Mouse (Mus musculus) erythroid progenitor cell, adult 5-6 weeks (primary cell): ENCODE measurements around the gene Cct8. TPM values are rescaled to one million over a fixed set of nuclear protein-coding genes. Genes with fewer than 3 reads are reported as not detected.
"Not testable (repeated sequence)": the region's sequence is repeated elsewhere in the genome, so short reads cannot be mapped to it uniquely, and the experiment has no call there.

Experiments used
- ATAC-seq: replicated peaks from 2 replicates; pipeline ENCODE4 v1.8.0; 2016; ENCODE audit warnings: moderate number of reproducible peaks, mild to moderate bottlenecking, moderate TSS enrichment, inconsistent platforms; ENCODE audit not compliant: poor library complexity, low FRiP score, severe bottlenecking
- total RNA-seq, 2 experiments: library from RNA; stranded (forward) in 1 of 2; stranded (reverse) in 1 of 2; fragments of 150-400 nt in 1 of 2; fragments of 186-747, 209-891 nt in 1 of 2; gene quantifications; 2 replicates each; pipeline versions ENCODE4 v1.2.3 to v1.2.4; 2015 to 2017; ENCODE audit warnings: low replicate concordance in 2 of 2

Gene Cct8
- total RNA-seq (2015; ENCODE audit: low replicate concordance) = 74.6 and 75.0 TPM in 2 replicates
- 152 and 166 TPM in 2 replicates for total RNA-seq (2017; ENCODE audit: low replicate concordance)

DNA sequence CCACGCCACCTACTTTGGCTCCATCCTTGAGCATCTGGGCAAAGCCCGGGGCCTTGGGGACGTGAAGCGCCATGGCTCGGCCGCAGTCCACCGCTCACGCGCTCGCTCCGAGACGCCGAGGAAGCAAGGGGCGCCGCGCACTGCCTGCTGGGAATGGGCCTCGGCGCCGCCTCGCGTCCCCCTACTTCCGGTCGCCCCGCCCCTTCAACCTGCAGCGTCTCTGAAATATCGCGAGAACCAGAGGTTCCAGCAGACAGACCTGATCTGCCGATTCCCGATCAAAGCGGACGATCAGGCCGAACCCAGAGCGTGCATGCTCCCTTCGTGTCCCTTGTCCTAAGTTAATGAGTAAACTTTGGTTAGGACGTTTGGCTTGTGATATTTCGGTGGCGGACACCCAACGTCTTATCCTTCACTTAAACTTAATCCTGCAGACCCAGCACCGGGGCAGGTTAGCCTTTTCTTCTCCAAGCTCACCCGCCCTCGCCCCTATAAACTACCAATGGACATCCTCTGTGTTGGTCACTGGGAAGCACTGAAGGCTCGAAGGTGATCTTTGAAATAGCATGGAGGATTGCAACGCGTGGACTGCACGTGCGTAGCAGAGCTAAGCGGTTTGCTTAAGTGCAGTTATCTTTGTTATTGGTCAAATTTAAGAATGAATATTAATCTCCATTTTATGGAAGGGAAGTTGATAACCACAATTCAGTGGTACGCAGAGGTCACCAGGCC is at the start of gene Cct8:
Gene Cct8 (minus strand): TSS at position 158 of the 732 bp plus-strand sequence.
- peak; percentile 99 for ATAC-seq

GRCm38 (mm10) chr16:87528755-87529154 is 33.1 kb upstream of the Cct8 start:
- no peak for ATAC-seq

DNA sequence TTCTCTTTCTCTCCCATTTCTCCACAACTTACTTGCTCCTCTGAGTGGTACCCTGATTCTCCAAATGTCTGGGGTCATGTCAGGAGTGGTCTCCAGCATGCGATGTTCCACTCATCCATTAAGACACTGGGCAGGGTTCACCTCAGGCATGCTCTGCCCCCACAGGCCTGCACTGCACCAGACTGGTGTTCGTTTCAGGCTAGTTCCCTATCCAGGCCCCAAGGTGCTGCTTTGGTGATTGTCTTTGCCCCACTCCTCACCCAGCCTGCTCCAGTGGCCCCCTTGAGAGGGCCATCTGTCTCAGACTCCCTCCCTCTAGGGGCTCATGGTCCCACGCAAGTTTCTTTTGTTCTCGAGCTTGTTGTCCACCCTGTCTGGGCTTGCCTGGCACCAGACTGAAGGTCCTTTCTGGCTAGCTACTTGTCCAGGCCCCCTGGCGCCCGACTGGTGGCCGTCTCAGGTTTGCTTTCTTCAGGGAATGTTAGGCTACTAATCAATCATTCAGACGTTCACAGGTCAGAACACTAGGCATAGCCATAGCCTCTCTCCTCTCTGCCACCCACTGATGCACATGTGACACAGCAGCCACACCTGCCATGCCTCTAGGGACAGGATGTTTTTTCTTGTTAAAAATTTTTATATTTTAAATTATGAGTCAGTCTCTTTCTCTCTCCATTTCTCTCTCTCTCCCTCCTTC is 32.0 kb upstream of the Cct8 start:
- no peak for ATAC-seq

GRCm38 (mm10) chr16:87524228-87524627 is 28.6 kb upstream of the Cct8 start:
- ATAC-seq = no peak

DNA sequence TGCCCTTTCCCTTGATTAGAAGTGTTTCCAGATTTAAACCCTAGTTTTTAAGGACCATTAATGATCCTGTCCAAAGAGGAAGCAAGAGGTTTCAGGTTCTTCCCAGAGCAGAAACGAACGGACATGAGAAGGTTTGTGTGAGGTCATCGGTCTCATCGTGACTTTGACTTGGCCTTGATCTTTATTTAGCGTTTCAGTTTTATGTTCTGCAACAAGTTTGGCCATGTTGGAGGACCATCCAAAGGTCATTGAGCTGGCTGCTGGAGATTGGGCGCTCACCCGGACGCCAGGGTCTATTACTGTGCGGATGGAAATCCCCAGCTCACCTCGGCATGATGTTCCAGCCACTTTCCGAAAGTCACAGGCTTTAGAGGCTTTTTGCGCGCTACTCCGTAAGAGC is 16.7 kb upstream of the Cct8 start:
- no peak for ATAC-seq

DNA sequence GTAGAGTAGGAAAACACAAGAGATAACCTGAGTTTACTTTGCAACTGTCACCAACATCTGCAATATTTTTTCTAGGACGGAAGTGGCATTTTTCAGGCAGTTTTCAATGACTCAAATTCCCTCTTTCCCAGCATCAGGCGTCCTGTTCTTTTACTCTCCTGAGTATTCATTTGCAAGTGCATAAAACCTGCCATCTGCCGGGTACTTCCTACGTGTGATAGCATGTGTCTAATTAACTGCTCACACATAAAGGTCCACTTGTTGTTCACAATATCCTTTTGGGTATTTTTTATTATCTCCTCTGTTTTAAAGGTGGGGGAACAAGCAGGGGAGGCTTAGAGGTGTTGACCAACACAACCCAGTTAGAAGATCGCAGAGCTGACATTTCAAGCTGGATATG is 16.0 kb upstream of the Cct8 start:
- ATAC-seq = no peak

- no peak for ATAC-seq
Measured at GRCm38 (mm10) chr16:87501304-87502078, 5.8 kb upstream of the Cct8 start.

- ATAC-seq = no peak
Measured at GRCm38 (mm10) chr16:87499556-87499955, 3.9 kb upstream of the Cct8 start.

DNA sequence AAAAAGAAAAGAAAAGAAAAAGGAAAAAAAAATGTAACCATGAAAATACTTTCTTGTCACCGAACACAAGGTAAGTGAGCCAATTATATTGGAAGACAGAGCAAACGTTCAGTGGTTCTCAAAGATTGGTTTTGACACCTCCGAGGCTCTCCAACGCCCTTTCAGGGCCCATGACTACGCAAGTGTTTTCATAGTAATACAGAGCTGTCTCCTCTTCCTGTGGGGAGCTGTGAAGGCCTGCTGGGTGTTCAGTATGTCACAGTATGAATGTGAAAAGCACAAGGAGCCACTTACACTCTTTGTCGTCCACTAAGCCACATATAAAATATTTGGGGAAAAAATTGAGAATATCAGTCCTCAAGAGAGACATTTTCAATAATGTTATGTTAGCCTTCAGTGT is 1.5 kb upstream of the Cct8 start:
- ATAC-seq = no peak

DNA sequence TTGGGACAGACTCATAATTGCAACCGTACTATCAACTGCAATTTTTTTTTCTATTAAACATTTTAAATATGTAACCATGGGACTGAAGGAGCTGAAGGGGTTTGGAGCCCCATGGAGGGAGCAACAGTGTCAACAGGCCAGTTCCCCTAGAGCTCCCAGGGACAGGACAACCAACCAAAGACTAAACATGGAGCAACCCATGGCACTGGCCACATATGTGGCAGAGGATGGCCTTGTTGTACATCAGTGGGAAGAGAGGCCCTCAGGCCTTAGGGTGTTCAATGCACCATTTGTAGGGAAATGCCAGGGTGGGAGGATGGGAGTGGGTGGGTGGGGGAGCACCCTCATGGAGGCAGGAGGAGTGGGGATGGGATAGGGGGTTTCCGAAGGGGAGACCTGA is 1.1 kb upstream of the Cct8 start:
- no peak for ATAC-seq

GRCm38 (mm10) chr16:87494955-87495655 is 568 bp downstream of the Cct8 start:
- peak; percentile 41 for ATAC-seq

DNA sequence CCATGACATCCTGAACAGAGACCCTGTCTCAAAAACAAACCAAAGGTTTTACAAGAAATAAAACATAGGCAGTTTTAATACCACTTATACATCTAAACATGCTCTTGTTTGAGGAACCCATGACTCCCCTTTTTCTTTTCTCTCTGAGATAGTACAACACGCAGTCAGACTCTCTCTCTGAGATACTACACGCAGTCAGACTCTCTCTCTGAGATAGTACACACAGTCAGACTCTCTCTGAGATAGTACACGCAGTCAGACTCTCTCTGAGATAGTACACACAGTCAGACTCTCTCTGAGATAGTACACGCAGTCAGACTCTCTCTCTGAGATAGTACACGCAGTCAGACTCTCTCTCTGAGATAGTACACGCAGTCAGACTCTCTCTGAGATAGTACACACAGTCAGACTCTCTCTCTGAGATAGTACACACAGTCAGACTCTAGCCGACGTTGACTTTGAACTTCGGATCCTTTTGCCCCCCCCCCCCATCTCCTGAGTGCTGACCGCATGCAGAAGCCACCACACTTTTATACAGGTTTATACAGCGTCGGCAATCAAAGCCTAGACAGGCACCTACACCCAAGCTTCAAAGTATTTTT is 3.4 kb downstream of the Cct8 start:
- ATAC-seq = not testable (repeated sequence)

- ATAC-seq = no peak
Measured at GRCm38 (mm10) chr16:87488605-87489004, 7.1 kb downstream of the Cct8 start.

- ATAC-seq = no peak
Measured at GRCm38 (mm10) chr16:87486739-87487138, 8.9 kb downstream of the Cct8 start.

DNA sequence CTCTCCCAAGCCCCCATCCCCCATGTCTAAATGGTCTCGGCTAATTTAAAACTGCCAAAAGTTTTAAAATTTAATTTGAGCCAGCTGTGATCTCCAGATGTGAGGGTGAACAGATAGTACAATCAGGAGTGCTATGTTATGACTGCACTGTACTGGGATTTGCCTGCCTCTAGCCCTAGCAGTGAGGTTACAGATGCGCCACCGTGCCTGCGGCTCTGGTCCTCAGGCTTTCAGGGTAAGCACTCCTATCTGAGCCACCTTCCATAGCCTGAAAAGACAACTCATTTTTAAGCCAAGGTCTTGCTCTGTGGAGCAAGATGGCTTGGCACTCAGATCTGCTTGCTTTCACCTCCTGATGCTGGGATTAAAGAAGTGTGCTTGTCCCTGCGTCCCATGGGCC is 11.3 kb downstream of the Cct8 start:
- ATAC-seq = no peak

GRCm38 (mm10) chr16:87470579-87470978 is 25.1 kb downstream of the Cct8 start:
- no peak for ATAC-seq

- ATAC-seq = no peak
Measured at GRCm38 (mm10) chr16:87458752-87459151, 36.9 kb downstream of the Cct8 start.

DNA sequence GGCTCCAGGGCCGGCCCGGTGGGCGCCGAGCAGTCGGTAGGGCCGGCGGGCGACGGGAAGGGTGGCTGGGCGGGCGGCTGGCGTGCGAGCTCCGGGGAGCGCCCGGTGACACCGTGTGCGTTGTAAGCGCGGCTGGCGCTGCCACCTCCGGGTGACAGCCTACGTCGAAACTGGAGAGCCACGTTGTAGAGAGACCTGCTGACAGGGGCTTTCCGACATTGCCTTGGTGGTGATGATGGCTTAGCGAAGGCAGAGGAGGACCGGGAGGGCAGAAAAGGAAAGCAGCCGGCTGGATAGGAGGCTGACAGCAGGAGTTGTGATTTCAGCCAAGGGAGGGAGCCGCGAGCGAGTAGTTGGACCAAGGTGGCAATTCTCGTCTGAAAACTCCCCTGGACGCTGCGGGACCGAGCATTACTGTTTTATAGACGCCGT is 40.5 kb downstream of the Cct8 start:
- ATAC-seq = peak; percentile 83

DNA sequence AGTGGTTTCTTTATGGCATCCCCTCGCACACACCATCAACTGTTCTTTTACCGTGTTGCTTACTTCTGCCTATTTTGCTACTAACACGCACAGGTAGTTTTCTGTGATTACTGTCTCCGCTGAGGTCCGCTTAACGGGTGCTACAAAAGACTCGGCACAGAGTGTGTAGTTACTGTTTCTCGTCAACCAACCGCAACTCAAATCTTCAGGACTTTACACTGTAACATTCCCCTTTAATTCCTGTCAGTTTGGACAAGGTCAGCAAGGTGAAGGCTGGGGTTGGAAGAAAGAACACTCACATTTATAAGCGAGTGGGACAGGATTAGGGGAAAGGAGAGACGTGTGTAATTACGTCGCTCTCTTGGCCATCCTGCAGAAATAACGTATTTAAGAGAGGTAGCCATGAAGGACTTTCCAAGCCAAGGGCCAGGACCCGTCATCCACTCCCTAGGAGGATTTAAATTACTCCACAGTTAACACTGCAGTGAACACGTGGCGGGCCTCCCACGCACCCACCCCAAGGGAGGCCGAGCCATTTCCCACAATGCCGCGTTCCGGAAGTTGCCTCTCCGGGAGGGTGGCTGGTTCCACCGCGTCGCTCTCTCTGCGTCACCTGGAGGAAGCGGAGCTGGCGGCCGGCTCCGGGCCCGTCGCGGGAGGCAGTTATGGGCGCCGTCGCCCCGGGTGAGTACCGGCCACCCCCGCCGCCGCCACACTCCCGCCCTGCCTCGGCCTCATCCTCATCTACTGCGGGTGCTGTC is 41.1 kb downstream of the Cct8 start, which contains the start of gene Usp16:
Gene Usp16 (plus strand): TSS at position 285 of the 761 bp plus-strand sequence.
- ATAC-seq = peak; percentile 95
